7 mouse cellular contexts compared by ENCODE assay signal in genomic region chr5:142629663-142630025, GRCm38 (mm10). TPM values are rescaled to one million over a fixed set of nuclear protein-coding genes. Genes with fewer than 3 reads are reported as not detected.
A peak's percentile ranks its signal among the peaks of the same experiment; 100 is the strongest.
DNase-seq lines count a peak whose midpoint lies in the region; ATAC-seq lines count a peak whose summit lies in the region.

No protein-coding gene starts in this region.

- peak overlapping the region; percentile 98 for H3K4me3 ChIP-seq in megakaryocyte, embryonic 14.5 days (replicated peaks)
- H3K4me3 ChIP-seq in forebrain, embryonic 10.5 days = peak overlapping the region; percentile 99
- peak overlapping the region; percentile 78 for H3K4me3 ChIP-seq in limb, embryonic 11.5 days (ENCODE audit: low read depth, low read length)
- peak overlapping the region; percentile 74 for H3K4me3 ChIP-seq in stomach, embryonic 14.5 days (ENCODE audit: low read depth, low read length)

- H3K4me1 ChIP-seq in megakaryocyte, embryonic 14.5 days = peaks cover 35% of the 10 kb centered on the region
- H3K4me1 ChIP-seq in forebrain, embryonic 10.5 days = peaks cover 19% of the 10 kb centered on the region
- H3K4me1 ChIP-seq in limb, embryonic 11.5 days (ENCODE audit: control insufficient read depth, insufficient read depth, low read length) = peaks cover 8% of the 10 kb centered on the region
- peaks cover 4% of the 10 kb centered on the region; the same call in 1 of the 2 replicates for H3K4me1 ChIP-seq in stomach, embryonic 14.5 days (ENCODE audit: control insufficient read depth, insufficient read depth, low read length)

- peaks cover 5% of the 10 kb centered on the region for H3K27me3 ChIP-seq in megakaryocyte, embryonic 14.5 days (replicated peaks)
- no peaks in the 10 kb centered on the region for H3K27me3 ChIP-seq in forebrain, embryonic 10.5 days (ENCODE audit: poor library complexity, severe bottlenecking)
- no peaks in the 10 kb centered on the region for H3K27me3 ChIP-seq in limb, embryonic 11.5 days (ENCODE audit: control insufficient read depth, insufficient read depth, low read length)
- no peaks in the 10 kb centered on the region for H3K27me3 ChIP-seq in stomach, embryonic 14.5 days (ENCODE audit: control insufficient read depth, insufficient read depth, low read length)

- peaks cover 32% of the 10 kb centered on the region for H3K36me3 ChIP-seq in megakaryocyte, embryonic 14.5 days (replicated peaks; ENCODE audit: low read length)
- H3K36me3 ChIP-seq in forebrain, embryonic 10.5 days (replicated peaks) = peaks cover 39% of the 10 kb centered on the region
- peaks cover 3% of the 10 kb centered on the region; the same call in 1 of the 2 replicates for H3K36me3 ChIP-seq in limb, embryonic 11.5 days (ENCODE audit: control insufficient read depth, insufficient read depth, low read length)
- peaks cover 12% of the 10 kb centered on the region for H3K36me3 ChIP-seq in stomach, embryonic 14.5 days (ENCODE audit: control insufficient read depth, insufficient read depth, low read length)

- peak overlapping the region; percentile 81 for H3K9ac ChIP-seq in limb, embryonic 11.5 days (ENCODE audit: low read length)
- H3K9ac ChIP-seq in stomach, embryonic 14.5 days (replicated peaks; ENCODE audit: low read depth, low read length) = peak overlapping the region; percentile 87

- H3K27ac ChIP-seq in forebrain, embryonic 10.5 days = peak overlapping the region; percentile 90
- peak overlapping the region; percentile 48; the same call in 1 of the 2 replicates for H3K27ac ChIP-seq in limb, embryonic 11.5 days (replicated peaks; ENCODE audit: low read depth, low read length)
- H3K27ac ChIP-seq in stomach, embryonic 14.5 days (ENCODE audit: low read length) = peak overlapping the region; percentile 44

- intact Hi-C loops in left cerebral cortex, postnatal 25 days (cut with DNase I) = loop anchor here (2.0 to 5.0 kb wide), 2 partner anchors 21 to 152 kb away; partner anchors contain the start of gene Mmd2

- ATAC-seq in megakaryocyte, adult 5-6 weeks (ENCODE audit: poor library complexity, severe bottlenecking) = no peak
- ATAC-seq in limb, embryonic 11.5 days (ENCODE audit: insufficient number of reproducible peaks, low FRiP score, low TSS enrichment, low read depth) = peak; percentile 62
- peak; percentile 70 for ATAC-seq in stomach, embryonic 14.5 days (ENCODE audit: insufficient number of reproducible peaks, insufficient read depth, low FRiP score, low read depth)

- peak overlapping the region; percentile 88 for H3K4me2 ChIP-seq in limb, embryonic 11.5 days (ENCODE audit: low read depth, severe bottlenecking)
- peak overlapping the region; percentile 88 for H3K4me2 ChIP-seq in stomach, embryonic 14.5 days (replicated peaks; ENCODE audit: low read depth, low read length)

- under 1% methylated on average over 41 of the region's 41 CpGs for WGBS in forebrain, embryonic 10.5 days
- WGBS in limb, embryonic 11.5 days = under 1% methylated on average over 32 of the region's 41 CpGs
- under 1% methylated on average over 41 of the region's 41 CpGs for WGBS in stomach, embryonic 14.5 days

- no peak for DNase-seq in forebrain, embryonic 10.5 days (ENCODE audit: extremely low spot score, low spot score)
- DNase-seq in limb, embryonic 11.5 days (ENCODE audit: low spot score) = no peak
- no peak for DNase-seq in left cerebral cortex, postnatal 25 days (ENCODE audit: low spot score in 2 of 2)
- DNase-seq in adrenal gland, adult 2 months = no peak

- H3K9me3 ChIP-seq in megakaryocyte, embryonic 14.5 days = no peaks in the 10 kb centered on the region
- H3K9me3 ChIP-seq in forebrain, embryonic 10.5 days = no peaks in the 10 kb centered on the region
- no peaks in the 10 kb centered on the region; the same call in 1 of the 2 replicates for H3K9me3 ChIP-seq in limb, embryonic 11.5 days (ENCODE audit: control insufficient read depth, low read length)
- H3K9me3 ChIP-seq in stomach, embryonic 14.5 days (ENCODE audit: control insufficient read depth, low read depth, low read length) = no peaks in the 10 kb centered on the region

RNA-seq across cellular contexts. Expression of gene Wipi2, which starts 2.1 kb away (rescaled TPM):
- polyA plus RNA-seq in megakaryocyte, embryonic 14.5 days (2012; ENCODE audit: insufficient read depth, low replicate concordance) = 3.2 and 4.7 TPM in 2 replicates
- 15.0 and 16.9 TPM in 2 replicates for total RNA-seq in megakaryocyte, adult 5-6 weeks (2015)
- total RNA-seq in megakaryocyte, adult 5-6 weeks (2017) = 20.5 and 26.6 TPM in 2 replicates
- 58.2 and 58.6 TPM in 2 replicates for polyA plus RNA-seq in forebrain, embryonic 10.5 days (2016; fragmentation: Nextera tagmentation; extraction: Ambion mirVana)
- polyA plus RNA-seq in limb, embryonic 11.5 days (2014; fragmentation: Nextera tagmentation; extraction: Ambion mirVana) = 62.4 and 64.4 TPM in 2 replicates
- 40.1 and 42.9 TPM in 2 replicates for polyA plus RNA-seq in stomach, embryonic 14.5 days (2014; fragmentation: Nextera tagmentation; extraction: Ambion mirVana)
- total RNA-seq in left cerebral cortex, postnatal 25 days (2021) = 10 to 100 TPM; 96.8 to 99.9 TPM
- total RNA-seq in adrenal gland, adult 2 months (2021) = 100 to 1,000 TPM in 1 of 2 experiments, 10 to 100 TPM in 1; 90.9 to 108 TPM
- polyA plus RNA-seq in adrenal gland, adult 2 months (2012; rRNA removed) = 58.0 and 63.5 TPM in 2 replicates

RNA-seq across cellular contexts. Expression of gene Mmd2, which starts 21.0 kb away (rescaled TPM):
- not detected in 2 replicates for polyA plus RNA-seq in megakaryocyte, embryonic 14.5 days (2012; ENCODE audit: insufficient read depth, low replicate concordance)
- total RNA-seq in megakaryocyte, adult 5-6 weeks (2015) = not detected in 2 replicates
- total RNA-seq in megakaryocyte, adult 5-6 weeks (2017) = not detected in 2 replicates
- polyA plus RNA-seq in forebrain, embryonic 10.5 days (2016; fragmentation: Nextera tagmentation; extraction: Ambion mirVana) = 1.6 and 2.0 TPM in 2 replicates
- polyA plus RNA-seq in limb, embryonic 11.5 days (2014; fragmentation: Nextera tagmentation; extraction: Ambion mirVana) = 0.59 and 0.74 TPM in 2 replicates
- polyA plus RNA-seq in stomach, embryonic 14.5 days (2014; fragmentation: Nextera tagmentation; extraction: Ambion mirVana) = 2.0 and 2.6 TPM in 2 replicates
- 100 to 1,000 TPM; 110 to 118 TPM for total RNA-seq in left cerebral cortex, postnatal 25 days (2021)
- total RNA-seq in adrenal gland, adult 2 months (2021) = 10 to 100 TPM; 35.9 to 53.9 TPM
- polyA plus RNA-seq in adrenal gland, adult 2 months (2012; rRNA removed) = 32.0 and 51.8 TPM in 2 replicates
